Mouse (Mus musculus): ENCODE measurements around the gene Umad1. TPM values are rescaled to one million over a fixed set of nuclear protein-coding genes. Genes with fewer than 3 reads are reported as not detected.

The Umad1 gene
- polyA plus RNA-seq, 1 experiment, result 14.2 TPM

- H3K4me1 ChIP-seq, result peaks cover 3% of the 10 kb centered on the region; the same call in 1 of the 2 replicates
- no peaks in the 10 kb centered on the region for H3K9me3 ChIP-seq
- H3K36me3 ChIP-seq (replicated peaks; ENCODE audit: low read length), result no peaks in the 10 kb centered on the region
- no peaks in the 10 kb centered on the region for H3K27me3 ChIP-seq (replicated peaks)
- TF ChIP-seq FLI1 (IDR thresholded peaks at IDR 0.05; ENCODE audit: low read length) (no peak), GATA1 (IDR thresholded peaks at IDR 0.05; ENCODE audit: borderline replicate concordance, low read length) (no peak)
- no peak overlapping the region for H3K4me3 ChIP-seq (replicated peaks)
Observed at GRCm38 (mm10) chr6:8492248-8492647, 233.2 kb downstream of the Umad1 start.

GRCm38 (mm10) chr6:8495109-8495826, 236.2 kb downstream of the Umad1 start:
- Histone ChIP-seq H3K9me3 (peaks cover 4% of the 10 kb centered on the region), H3K36me3 (replicated peaks; ENCODE audit: low read length) (no peaks in the 10 kb centered on the region), H3K4me3 (replicated peaks) (peak overlapping the region; percentile 5), H3K27me3 (replicated peaks) (no peaks in the 10 kb centered on the region), H3K4me1 (no peaks in the 10 kb centered on the region)
- TF ChIP-seq FLI1 (IDR thresholded peaks at IDR 0.05; ENCODE audit: low read length) (no peak), GATA1 (IDR thresholded peaks at IDR 0.05; ENCODE audit: borderline replicate concordance, low read length) (no peak)

- Histone ChIP-seq H3K4me1 (no peaks in the 10 kb centered on the region), H3K9me3 (peaks cover 4% of the 10 kb centered on the region), H3K4me3 (replicated peaks) (no peak overlapping the region), H3K27me3 (replicated peaks) (no peaks in the 10 kb centered on the region), H3K36me3 (replicated peaks; ENCODE audit: low read length) (no peaks in the 10 kb centered on the region)
- TF ChIP-seq FLI1 (IDR thresholded peaks at IDR 0.05; ENCODE audit: low read length) (no peak), GATA1 (IDR thresholded peaks at IDR 0.05; ENCODE audit: borderline replicate concordance, low read length) (no peak)
Observed at GRCm38 (mm10) chr6:8495827-8496222, 236.7 kb downstream of the Umad1 start.

- Histone ChIP-seq H3K4me3 (replicated peaks) (no peak overlapping the region), H3K27me3 (replicated peaks) (no peaks in the 10 kb centered on the region), H3K4me1 (no peaks in the 10 kb centered on the region), H3K36me3 (replicated peaks; ENCODE audit: low read length) (no peaks in the 10 kb centered on the region), H3K9me3 (peaks cover 4% of the 10 kb centered on the region)
- no peak for TF ChIP-seq GATA1 (IDR thresholded peaks at IDR 0.05; ENCODE audit: borderline replicate concordance, low read length)
- TF ChIP-seq FLI1 (IDR thresholded peaks at IDR 0.05; ENCODE audit: low read length), result no peak
Observed at GRCm38 (mm10) chr6:8497234-8497867, 238.3 kb downstream of the Umad1 start.

- Histone ChIP-seq H3K36me3 (replicated peaks; ENCODE audit: low read length) (no peaks in the 10 kb centered on the region), H3K4me1 (no peaks in the 10 kb centered on the region), H3K4me3 (replicated peaks) (no peak overlapping the region), H3K9me3 (peaks cover 4% of the 10 kb centered on the region), H3K27me3 (replicated peaks) (no peaks in the 10 kb centered on the region)
- TF ChIP-seq FLI1 (IDR thresholded peaks at IDR 0.05; ENCODE audit: low read length) (no peak), GATA1 (IDR thresholded peaks at IDR 0.05; ENCODE audit: borderline replicate concordance, low read length) (no peak)
Observed at GRCm38 (mm10) chr6:8497868-8498257, 238.8 kb downstream of the Umad1 start.

GRCm38 (mm10) chr6:8498961-8499360, 239.9 kb downstream of the Umad1 start:
- no peak for TF ChIP-seq FLI1 (IDR thresholded peaks at IDR 0.05; ENCODE audit: low read length)
- no peak for TF ChIP-seq GATA1 (IDR thresholded peaks at IDR 0.05; ENCODE audit: borderline replicate concordance, low read length)
- Histone ChIP-seq H3K4me1 (no peaks in the 10 kb centered on the region), H3K27me3 (replicated peaks) (no peaks in the 10 kb centered on the region), H3K4me3 (replicated peaks) (no peak overlapping the region), H3K36me3 (replicated peaks; ENCODE audit: low read length) (no peaks in the 10 kb centered on the region), H3K9me3 (peaks cover 4% of the 10 kb centered on the region)

GRCm38 (mm10) chr6:8503953-8504352, 244.9 kb downstream of the Umad1 start:
- H3K36me3 ChIP-seq (replicated peaks; ENCODE audit: low read length), result no peaks in the 10 kb centered on the region
- peaks cover 4% of the 10 kb centered on the region for H3K9me3 ChIP-seq
- H3K4me1 ChIP-seq, result peaks cover 12% of the 10 kb centered on the region
- no peak overlapping the region for H3K4me3 ChIP-seq (replicated peaks)
- no peak for TF ChIP-seq FLI1 (IDR thresholded peaks at IDR 0.05; ENCODE audit: low read length)
- TF ChIP-seq GATA1 (IDR thresholded peaks at IDR 0.05; ENCODE audit: borderline replicate concordance, low read length), result no peak
- H3K27me3 ChIP-seq (replicated peaks), result no peaks in the 10 kb centered on the region

GRCm38 (mm10) chr6:8504521-8505228, 245.6 kb downstream of the Umad1 start:
- Histone ChIP-seq H3K4me3 (replicated peaks) (no peak overlapping the region), H3K27me3 (replicated peaks) (no peaks in the 10 kb centered on the region), H3K9me3 (no peaks in the 10 kb centered on the region), H3K36me3 (replicated peaks; ENCODE audit: low read length) (no peaks in the 10 kb centered on the region), H3K4me1 (peaks cover 12% of the 10 kb centered on the region)
- TF ChIP-seq FLI1 (IDR thresholded peaks at IDR 0.05; ENCODE audit: low read length) (no peak), GATA1 (IDR thresholded peaks at IDR 0.05; ENCODE audit: borderline replicate concordance, low read length) (no peak)

GRCm38 (mm10) chr6:8506631-8507030, 247.5 kb downstream of the Umad1 start:
- peaks cover 28% of the 10 kb centered on the region for H3K4me1 ChIP-seq

More at GRCm38 (mm10) chr6:8506631-8507030, 247.5 kb downstream of the Umad1 start:
- Histone ChIP-seq H3K36me3 (replicated peaks; ENCODE audit: low read length) (no peaks in the 10 kb centered on the region), H3K9me3 (no peaks in the 10 kb centered on the region), H3K27me3 (replicated peaks) (peaks cover 13% of the 10 kb centered on the region), H3K4me3 (replicated peaks) (no peak overlapping the region)
- TF ChIP-seq FLI1 (IDR thresholded peaks at IDR 0.05; ENCODE audit: low read length) (no peak), GATA1 (IDR thresholded peaks at IDR 0.05; ENCODE audit: borderline replicate concordance, low read length) (no peak)

Other genes starting within 250 kb of the Umad1 start
- not detected in 2 replicates for gene Col28a1, start 66.7 kb upstream of the Umad1 start, polyA plus RNA-seq (2012; ENCODE audit: insufficient read depth, low replicate concordance)
- 1.00 TPM in 1 of 2 replicates, not detected in the other for gene Mios, start 50.1 kb upstream of the Umad1 start, polyA plus RNA-seq (2012; ENCODE audit: insufficient read depth, low replicate concordance)
- 3.9 TPM in 1 of 2 replicates, not detected in the other for gene Rpa3, start 115 bp upstream of the Umad1 start, polyA plus RNA-seq (2012; ENCODE audit: insufficient read depth, low replicate concordance)
- gene Gm45062, start 162 bp downstream of the Umad1 start, polyA plus RNA-seq (2012; ENCODE audit: insufficient read depth, low replicate concordance), result not detected in 2 replicates